Mouse (Mus musculus) brain, embryonic 14.5 days (tissue): ENCODE measurements around the gene Kif1a.
A peak's percentile ranks its signal among the peaks of the same experiment; 100 is the strongest.

Experiments
- CTCF ChIP-seq: fragments of 200-500 bp; IDR thresholded peaks from 2 replicates; pipeline ENCODE4 v1.5.1; 2012; ENCODE audit warnings: inconsistent platforms, mild to moderate bottlenecking, moderate library complexity, borderline replicate concordance; ENCODE audit not compliant: insufficient read depth, insufficient read length; ENCODE audit errors: extremely low read depth
- POLR2A ChIP-seq: fragments of 200-500 bp; IDR thresholded peaks from 2 replicates; pipeline ENCODE4 v1.6.1; 2012; ENCODE audit warnings: mild to moderate bottlenecking, inconsistent platforms, borderline replicate concordance; ENCODE audit not compliant: poor library complexity, insufficient read depth, insufficient read length, severe bottlenecking; ENCODE audit errors: extremely low read depth

DNA sequence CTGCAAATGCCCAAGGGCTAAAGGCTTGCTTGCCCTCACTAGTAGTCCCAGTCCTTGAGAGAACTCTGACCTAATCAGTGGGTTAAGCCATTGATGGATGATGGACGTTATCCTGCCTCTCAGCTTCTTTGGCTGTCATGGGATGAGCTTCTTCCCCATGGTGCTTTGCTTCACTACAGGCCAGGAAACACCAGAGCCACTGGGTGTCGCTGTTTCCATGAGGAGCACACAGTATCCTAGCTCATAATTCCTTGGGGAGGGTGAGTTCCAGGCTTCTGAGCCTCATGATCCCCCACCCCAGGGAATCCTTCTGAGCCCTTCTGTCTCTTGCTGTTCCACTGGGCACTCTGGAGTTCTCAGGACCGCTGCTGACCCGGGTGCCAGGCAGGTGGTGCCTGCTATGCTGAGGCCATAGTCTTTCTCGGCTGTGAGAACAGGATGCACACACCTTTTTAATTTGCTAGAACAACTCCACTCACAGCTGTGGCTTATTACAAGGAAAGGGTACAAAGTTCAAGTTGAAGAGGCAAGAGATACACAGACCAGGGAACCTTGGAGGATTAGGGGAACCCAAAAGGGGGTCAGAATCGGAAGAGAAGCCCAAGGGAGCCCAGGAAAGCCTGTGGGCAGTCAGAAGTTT lies 27.1 kb upstream of the Kif1a start:
- TF ChIP-seq POLR2A (no peak), CTCF (peak; percentile 62; the same call in 1 of the 2 replicates)
